Mouse (Mus musculus) embryonic facial prominence, embryonic 15.5 days (tissue): Measurements from ENCODE around the gene Dbnl. TPM values are rescaled to one million over a fixed set of nuclear protein-coding genes. Genes with fewer than 3 reads are reported as not detected.

Experiments used
- ATAC-seq: fragments of 200-750 bp; cut with Nextera tagmentation; 2 replicates; pipeline ENCODE4 v1.8.0; 2017; ENCODE audit warnings: low read depth, moderate TSS enrichment; ENCODE audit not compliant: insufficient number of reproducible peaks, low FRiP score, low TSS enrichment
- H3K27ac ChIP-seq: fragments of 300-500 bp; sonication (generic); replicated peaks from 2 replicates; pipeline ENCODE4 v1.5.1; 2015; ENCODE audit warnings: mild to moderate bottlenecking, inconsistent platforms
- H3K27me3 ChIP-seq: fragments of 300-500 bp; sonication (generic); 2 replicates; pipeline ENCODE4 v1.6.1; 2015; ENCODE audit warnings: inconsistent platforms
- H3K36me3 ChIP-seq: fragments of 300-500 bp; sonication (generic); 2 replicates; pipeline ENCODE4 v1.6.1; 2015; ENCODE audit warnings: mild to moderate bottlenecking, inconsistent platforms
- H3K4me1 ChIP-seq: fragments of 300-500 bp; sonication (generic); 2 replicates; pipeline ENCODE4 v1.6.1; 2015; ENCODE audit warnings: inconsistent platforms
- H3K4me2 ChIP-seq: fragments of 300-500 bp; sonication (generic); replicated peaks from 2 replicates; pipeline ENCODE4 v1.6.1; 2015; ENCODE audit warnings: mild to moderate bottlenecking, inconsistent platforms
- H3K4me3 ChIP-seq: fragments of 300-500 bp; sonication (generic); replicated peaks from 2 replicates; pipeline ENCODE4 v1.5.1; 2015; ENCODE audit warnings: mild to moderate bottlenecking, inconsistent platforms
- H3K9ac ChIP-seq: fragments of 300-500 bp; sonication (generic); 2 replicates; pipeline ENCODE4 v1.6.1; 2015; ENCODE audit warnings: inconsistent platforms
- H3K9me3 ChIP-seq: fragments of 300-500 bp; sonication (generic); replicated peaks from 2 replicates; pipeline ENCODE4 v1.6.1; 2016; ENCODE audit warnings: inconsistent platforms
- WGBS: fragments of 180-500 bp; shearing (Covaris S2); methylation state at CpG from one replicate; pipeline ENCODE4 v1.1.7; 2015; 5-methylcytosine and 5-hydroxymethylcytosine counted together
- polyA plus RNA-seq: library from polyadenylated mRNA; unstranded; fragments of >200 nt; fragmentation: Nextera tagmentation; extraction: Ambion mirVana; gene quantifications from 2 replicates; pipeline ENCODE4 v1.2.1, GENCODE M21; 2015

The Dbnl gene
- polyA plus RNA-seq, 1 experiment from 2014 or later: 128 TPM

DNA sequence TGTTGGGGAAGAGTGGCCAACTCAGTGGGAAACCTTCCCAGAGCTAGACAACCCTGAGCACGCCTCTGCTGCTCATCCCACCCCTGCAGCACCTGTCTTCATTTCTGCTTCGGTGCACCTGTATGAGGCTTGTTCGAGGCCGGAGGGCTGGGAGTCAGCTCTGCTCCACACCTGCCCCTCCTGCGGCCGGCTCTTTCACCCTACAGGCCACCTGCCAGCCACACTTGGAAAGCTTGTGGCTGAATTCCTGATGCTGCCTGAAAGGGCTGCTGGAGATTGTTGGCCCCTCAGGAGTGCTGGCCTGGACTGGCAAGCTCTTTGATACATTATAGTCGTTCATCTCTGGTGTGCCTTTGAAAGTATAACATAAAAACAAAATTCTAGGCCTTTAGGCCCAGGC lies 52.1 kb downstream of the Dbnl start:
- Histone ChIP-seq H3K4me3 (no peak overlapping the region), H3K27me3 (no peaks in the 10 kb centered on the region), H3K36me3 (0 out of 2 replicates have a peak, but pooled peaks cover 2% of the 10 kb centered on the region), H3K9ac (no peak overlapping the region), H3K9me3 (no peaks in the 10 kb centered on the region), H3K4me2 (no peak overlapping the region), H3K4me1 (peaks cover 31% of the 10 kb centered on the region), H3K27ac (no peak overlapping the region)
- ATAC-seq: no peak
- WGBS: 63% methylated on average over 7 of the region's 7 CpGs

DNA sequence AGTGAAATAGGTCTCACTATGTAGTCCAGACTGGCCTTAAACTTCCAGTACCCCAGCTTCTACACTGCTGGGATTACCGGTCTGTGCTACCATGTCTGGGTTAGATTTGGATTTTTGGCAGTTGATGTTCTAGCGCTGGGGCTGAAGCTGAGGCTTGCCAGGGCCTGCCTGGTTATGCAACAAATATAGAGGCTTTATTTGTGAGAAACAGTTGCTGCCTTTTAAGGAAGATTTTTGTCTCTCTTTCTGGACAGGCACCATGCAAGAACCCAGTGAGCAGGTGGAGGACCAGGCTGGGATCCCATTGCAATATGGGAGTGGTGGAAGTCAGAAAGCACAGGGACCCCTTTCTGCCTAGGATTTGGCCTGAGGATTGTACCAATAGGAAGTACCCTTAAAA lies 53.5 kb downstream of the Dbnl start:
- Histone ChIP-seq H3K27ac (no peak overlapping the region), H3K4me2 (no peak overlapping the region), H3K4me1 (peaks cover 21% of the 10 kb centered on the region), H3K27me3 (no peaks in the 10 kb centered on the region), H3K9me3 (no peaks in the 10 kb centered on the region), H3K9ac (no peak overlapping the region), H3K4me3 (no peak overlapping the region), H3K36me3 (no peaks in the 10 kb centered on the region)
- 74% methylated on average over 2 of the region's 2 CpGs for WGBS
- no peak for ATAC-seq

DNA sequence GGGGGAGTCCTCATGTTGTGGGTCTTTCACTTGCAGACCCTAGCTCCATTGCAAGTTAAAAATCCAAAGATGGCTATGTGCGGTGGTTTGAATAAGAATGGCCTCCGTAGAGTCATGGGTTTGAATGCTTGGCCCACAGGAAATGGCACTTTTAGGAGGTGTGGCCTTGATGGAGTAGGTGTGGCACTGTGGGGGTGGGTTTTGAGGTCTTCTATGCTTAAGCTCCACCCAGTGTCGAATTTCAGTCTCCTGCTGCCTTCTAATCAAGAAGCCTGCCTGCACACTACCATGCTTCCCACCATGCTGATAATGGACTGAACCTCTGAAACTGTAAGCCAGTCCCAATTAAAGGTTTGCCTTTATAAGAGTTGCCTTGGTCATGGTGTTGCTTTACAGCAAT lies 54.8 kb downstream of the Dbnl start:
- H3K27me3 ChIP-seq: no peaks in the 10 kb centered on the region
- H3K27ac ChIP-seq: no peak overlapping the region
- WGBS: 89% methylated on average over 3 of the region's 3 CpGs
- H3K36me3 ChIP-seq: no peaks in the 10 kb centered on the region
- H3K4me3 ChIP-seq: no peak overlapping the region
- H3K9ac ChIP-seq: no peak overlapping the region
- no peak overlapping the region for H3K4me2 ChIP-seq
- peaks cover 12% of the 10 kb centered on the region for H3K4me1 ChIP-seq
- no peaks in the 10 kb centered on the region for H3K9me3 ChIP-seq
- ATAC-seq: no peak

DNA sequence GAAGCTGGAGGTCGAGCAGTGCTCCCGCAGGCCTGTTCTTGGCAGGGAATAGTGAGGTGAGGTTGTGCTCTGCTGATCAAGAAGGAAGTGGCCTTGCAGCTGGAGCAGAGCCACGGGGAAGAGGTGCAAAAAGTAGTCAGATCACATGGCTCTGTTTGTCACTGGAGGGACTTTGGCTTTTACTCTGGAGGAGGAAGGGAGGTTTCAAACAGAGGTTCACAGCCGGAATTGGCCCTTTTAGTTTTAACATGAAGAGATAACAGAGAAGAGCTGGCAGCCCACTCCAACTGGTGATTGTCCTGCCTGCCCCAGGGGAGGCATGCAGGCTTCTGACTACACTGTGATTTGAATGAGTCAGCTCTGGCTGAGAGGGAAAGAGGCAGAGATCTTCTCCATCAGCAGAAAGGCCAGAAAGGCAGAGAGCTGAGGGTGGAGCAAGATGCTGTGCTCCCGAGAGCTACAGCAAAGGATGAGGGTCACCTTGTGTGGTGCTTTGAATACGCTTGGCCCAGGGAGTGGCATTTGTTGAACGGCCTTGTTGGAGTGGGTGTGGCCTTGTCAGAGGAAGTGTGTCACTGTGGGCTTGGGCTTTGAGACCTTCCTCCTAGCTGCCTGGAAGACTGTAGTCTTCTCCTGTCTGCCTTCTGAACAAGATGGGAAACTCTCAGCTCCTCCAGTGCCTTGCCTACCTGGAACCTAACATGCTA lies 58.5 kb downstream of the Dbnl start:
- 63% methylated on average over 7 of the region's 7 CpGs for WGBS

DNA sequence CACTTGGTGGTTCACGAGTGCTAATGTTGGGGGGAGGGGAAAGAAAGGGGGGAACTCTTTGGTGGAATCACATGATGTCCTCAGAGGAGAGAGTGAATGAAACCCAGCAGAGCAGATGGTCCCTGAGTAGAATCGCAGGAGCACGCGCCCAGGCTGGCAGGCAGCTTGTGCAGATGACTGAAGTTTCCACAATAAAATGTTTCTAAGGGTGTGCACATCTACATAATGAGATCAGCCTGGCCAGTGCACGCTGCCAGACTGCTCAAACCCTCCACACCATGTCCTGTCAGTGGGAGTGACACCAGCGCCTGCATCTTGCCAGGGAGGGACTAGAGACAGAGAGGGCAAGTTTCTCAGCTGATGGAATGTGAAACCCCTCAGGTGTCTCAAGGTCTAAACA lies 60.5 kb downstream of the Dbnl start:
- WGBS: 22% methylated on average over 6 of the region's 6 CpGs
- Histone ChIP-seq H3K4me3 (no peak overlapping the region), H3K36me3 (no peaks in the 10 kb centered on the region), H3K9me3 (no peaks in the 10 kb centered on the region), H3K4me2 (no peak overlapping the region), H3K9ac (no peak overlapping the region), H3K27me3 (no peaks in the 10 kb centered on the region), H3K4me1 (peaks cover 18% of the 10 kb centered on the region), H3K27ac (peak overlapping the region; percentile 28; the same call in 1 of the 2 replicates)
- peak; percentile 44; the same call in 1 of the 2 replicates for ATAC-seq

More for the DNA sequence above, 58.5 kb downstream of the Dbnl start:
- no peaks in the 10 kb centered on the region for H3K27me3 ChIP-seq
- H3K9me3 ChIP-seq: no peaks in the 10 kb centered on the region
- no peak overlapping the region; the same call in 1 of the 2 replicates for H3K27ac ChIP-seq
- H3K4me3 ChIP-seq: no peak overlapping the region
- no peak overlapping the region for H3K4me2 ChIP-seq
- no peak for ATAC-seq
- no peak overlapping the region for H3K9ac ChIP-seq
- peaks cover 18% of the 10 kb centered on the region for H3K4me1 ChIP-seq
- no peaks in the 10 kb centered on the region for H3K36me3 ChIP-seq

DNA sequence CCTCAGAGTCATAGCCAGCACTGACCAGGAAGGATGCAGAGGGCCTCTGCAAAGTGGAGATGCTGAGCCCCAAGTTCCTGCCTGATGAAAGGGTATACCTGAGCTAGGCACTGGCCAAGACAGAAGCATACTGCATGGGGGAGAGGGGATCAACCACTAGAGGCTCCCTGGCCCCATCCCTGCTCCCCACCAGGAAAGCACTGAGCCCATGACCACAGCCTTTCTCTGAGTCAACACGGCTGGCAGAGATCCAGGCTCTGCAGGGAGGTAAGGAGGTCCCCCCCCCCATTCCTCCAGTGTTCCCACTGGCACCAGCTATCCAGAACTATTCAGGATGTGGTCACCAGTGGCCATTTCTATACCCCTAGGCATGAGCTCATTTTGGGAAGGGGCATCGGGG lies 61.0 kb downstream of the Dbnl start:
- Histone ChIP-seq H3K4me2 (no peak overlapping the region), H3K9ac (no peak overlapping the region), H3K36me3 (no peaks in the 10 kb centered on the region), H3K4me1 (peaks cover 18% of the 10 kb centered on the region), H3K9me3 (no peaks in the 10 kb centered on the region), H3K4me3 (no peak overlapping the region), H3K27me3 (no peaks in the 10 kb centered on the region), H3K27ac (0 out of 2 replicates have a peak overlapping the region, but pooled peaks have one; percentile 28)
- 51% methylated on average over 2 of the region's 2 CpGs for WGBS
- 0 out of 2 replicates have a peak, but pooled peaks have one; percentile 20 for ATAC-seq

DNA sequence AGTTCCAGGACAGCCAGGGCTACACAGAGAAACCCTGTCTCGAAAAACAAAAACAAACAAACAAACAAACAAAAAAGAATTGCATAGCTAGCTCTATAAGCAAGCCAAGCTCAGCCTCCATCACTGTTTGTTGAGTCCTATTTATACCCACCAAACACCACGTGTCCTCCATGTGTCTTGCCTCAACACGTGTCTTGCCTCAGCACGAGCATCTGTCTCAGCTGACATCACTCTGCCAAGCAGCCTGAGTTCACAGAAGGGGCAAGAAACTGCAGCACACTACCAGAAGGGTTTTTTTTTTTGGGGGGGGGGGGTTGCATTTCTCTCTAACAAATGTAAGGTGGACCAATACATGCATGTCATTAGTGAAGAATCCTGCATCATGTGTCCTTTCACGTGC lies 62.2 kb downstream of the Dbnl start:
- WGBS: 35% methylated on average over 5 of the region's 5 CpGs

More for the DNA sequence above, 62.2 kb downstream of the Dbnl start:
- Histone ChIP-seq H3K4me1 (peaks cover 19% of the 10 kb centered on the region), H3K27ac (no peak overlapping the region), H3K36me3 (no peaks in the 10 kb centered on the region), H3K4me3 (no peak overlapping the region), H3K9me3 (no peaks in the 10 kb centered on the region), H3K4me2 (no peak overlapping the region), H3K9ac (no peak overlapping the region), H3K27me3 (no peaks in the 10 kb centered on the region)
- ATAC-seq: no peak

Other genes with a start within 250 kb of the Dbnl start
- 17.7 and 19.2 TPM in 2 replicates for gene Ccdc117, start 246.3 kb upstream of the Dbnl start, polyA plus RNA-seq
- not detected in 2 replicates for gene Ankrd36, start 218.8 kb upstream of the Dbnl start, polyA plus RNA-seq
- gene Mrps24, start 72.8 kb upstream of the Dbnl start, polyA plus RNA-seq: 173 and 178 TPM in 2 replicates
- gene Urgcp, start 26.1 kb upstream of the Dbnl start, polyA plus RNA-seq: 29.4 and 30.1 TPM in 2 replicates
- gene Pgam2, start 15.2 kb downstream of the Dbnl start, polyA plus RNA-seq: 71.2 and 107 TPM in 2 replicates
- gene Polm, start 49.5 kb downstream of the Dbnl start, polyA plus RNA-seq: 10.4 and 12.0 TPM in 2 replicates
- 61.3 and 66.9 TPM in 2 replicates for gene Aebp1, start 73.5 kb downstream of the Dbnl start, polyA plus RNA-seq
- 106 and 125 TPM in 2 replicates for gene Pold2, start 89.8 kb downstream of the Dbnl start, polyA plus RNA-seq
- 1.4 and 2.4 TPM in 2 replicates for gene Myl7, start 110.3 kb downstream of the Dbnl start, polyA plus RNA-seq
- 2.4 and 3.5 TPM in 2 replicates for gene Gck, start 161.6 kb downstream of the Dbnl start, polyA plus RNA-seq
- gene Ykt6, start 167.2 kb downstream of the Dbnl start, polyA plus RNA-seq: 64.4 and 66.7 TPM in 2 replicates